Mouse (Mus musculus): ENCODE measurements around the gene Ncoa5. TPM values are rescaled to one million over a fixed set of nuclear protein-coding genes. Genes with fewer than 3 reads are reported as not detected.

The Ncoa5 gene
- total and polyA plus RNA-seq, 2 experiments, result 4.3 to 11.5 TPM

GRCm38 (mm10) chr2:164952448-164952847 is 82.2 kb downstream of the Ncoa5 start:
- no peak for DNase-seq (ENCODE audit: extremely low read depth, low read depth, low spot score)
- Histone ChIP-seq H3K4me3 (ENCODE audit: insufficient read depth, low read depth, low read length) (no peak overlapping the region), H3K36me3 (ENCODE audit: control insufficient read depth, insufficient read depth, low read length) (no peaks in the 10 kb centered on the region)

DNA sequence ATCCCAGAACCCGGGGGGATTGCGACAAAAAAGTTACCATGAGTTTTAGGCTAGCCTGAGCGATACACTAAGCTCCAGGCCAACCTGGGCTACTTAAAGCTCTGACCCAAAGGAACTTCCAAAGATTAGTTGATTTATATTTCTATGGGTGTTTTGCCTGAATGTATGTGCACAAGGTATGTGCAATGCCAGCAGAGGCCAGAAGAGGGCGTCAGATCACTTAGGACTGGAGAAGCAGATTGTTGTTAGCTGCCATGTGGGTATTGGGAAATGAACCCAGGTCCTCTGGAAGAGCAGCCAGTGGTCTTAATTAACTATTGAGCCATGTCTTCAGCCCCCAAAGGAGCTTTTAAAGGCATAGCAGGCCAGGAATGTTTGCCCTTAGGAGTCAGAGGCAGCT is 82.9 kb downstream of the Ncoa5 start:
- peaks cover 16% of the 10 kb centered on the region for H3K27me3 ChIP-seq (ENCODE audit: control insufficient read depth, insufficient read depth, low read length)
- WGBS, result 82% methylated on average over 4 of the region's 4 CpGs
- TF ChIP-seq POLR2A (IDR thresholded peaks at IDR 0.05; ENCODE audit: extremely low read depth, insufficient read depth, low read length), result no peak
- TF ChIP-seq CTCF (IDR thresholded peaks at IDR 0.05; ENCODE audit: low read depth, low read length), result peak; percentile 25; the same call in 1 of the 2 replicates
- no peaks in the 10 kb centered on the region for H3K79me2 ChIP-seq (ENCODE audit: control insufficient read depth, insufficient read depth, low read length)
- H3K4me3 ChIP-seq (ENCODE audit: insufficient read depth, low read depth, low read length), result no peak overlapping the region
- H3K9ac ChIP-seq (ENCODE audit: low read depth, low read length), result no peak overlapping the region
- no peak for DNase-seq (ENCODE audit: extremely low read depth, low read depth, low spot score)
- H3K4me1 ChIP-seq (ENCODE audit: control insufficient read depth, insufficient read depth, low read length), result no peaks in the 10 kb centered on the region
- no peak overlapping the region for H3K27ac ChIP-seq (replicated peaks; ENCODE audit: insufficient read depth, low read depth, low read length)
- no peaks in the 10 kb centered on the region for H3K36me3 ChIP-seq (ENCODE audit: control insufficient read depth, insufficient read depth, low read length)

More at GRCm38 (mm10) chr2:164952448-164952847, 82.2 kb downstream of the Ncoa5 start:
- H3K9ac ChIP-seq (ENCODE audit: low read depth, low read length), result no peak overlapping the region
- TF ChIP-seq CTCF (IDR thresholded peaks at IDR 0.05; ENCODE audit: low read depth, low read length) (no peak; the same call in 1 of the 2 replicates), POLR2A (IDR thresholded peaks at IDR 0.05; ENCODE audit: extremely low read depth, insufficient read depth, low read length) (no peak)
- H3K27me3 ChIP-seq (ENCODE audit: control insufficient read depth, insufficient read depth, low read length), result peaks cover 16% of the 10 kb centered on the region
- no peak overlapping the region for H3K27ac ChIP-seq (replicated peaks; ENCODE audit: insufficient read depth, low read depth, low read length)
- no peaks in the 10 kb centered on the region for H3K79me2 ChIP-seq (ENCODE audit: control insufficient read depth, insufficient read depth, low read length)
- WGBS, result 39% methylated on average over 13 of the region's 13 CpGs
- no peaks in the 10 kb centered on the region for H3K4me1 ChIP-seq (ENCODE audit: control insufficient read depth, insufficient read depth, low read length)

DNA sequence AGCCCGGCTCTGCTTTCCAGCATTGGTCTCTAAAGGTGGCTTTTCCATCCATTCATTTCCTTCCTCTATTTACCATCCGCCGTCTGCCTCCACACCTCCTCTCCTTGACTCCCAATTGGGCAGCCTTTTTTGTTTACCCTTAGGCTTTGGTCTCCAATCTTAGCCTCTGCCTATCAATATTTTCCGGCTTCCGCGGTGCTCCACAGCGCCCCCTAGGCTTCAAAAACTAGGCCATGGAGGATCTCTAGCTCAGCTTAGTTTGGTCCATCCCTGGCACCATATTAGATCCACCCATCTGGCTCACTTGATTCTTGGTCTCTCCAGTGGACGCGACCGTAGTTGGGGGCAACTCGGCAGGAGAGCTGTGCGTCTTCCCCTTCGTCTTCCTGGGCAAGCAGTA is 84.2 kb downstream of the Ncoa5 start:
- H3K4me1 ChIP-seq (ENCODE audit: control insufficient read depth, insufficient read depth, low read length), result no peaks in the 10 kb centered on the region
- H3K36me3 ChIP-seq (ENCODE audit: control insufficient read depth, insufficient read depth, low read length), result no peaks in the 10 kb centered on the region
- WGBS, result 24% methylated on average over 13 of the region's 13 CpGs
- peak; percentile 10 for DNase-seq (ENCODE audit: extremely low read depth, low read depth, low spot score)
- no peak overlapping the region for H3K9ac ChIP-seq (ENCODE audit: low read depth, low read length)
- TF ChIP-seq POLR2A (IDR thresholded peaks at IDR 0.05; ENCODE audit: extremely low read depth, insufficient read depth, low read length) (no peak), CTCF (IDR thresholded peaks at IDR 0.05; ENCODE audit: low read depth, low read length) (peak; percentile 62)
- H3K79me2 ChIP-seq (ENCODE audit: control insufficient read depth, insufficient read depth, low read length), result no peaks in the 10 kb centered on the region
- no peak overlapping the region for H3K27ac ChIP-seq (replicated peaks; ENCODE audit: insufficient read depth, low read depth, low read length)
- peaks cover 16% of the 10 kb centered on the region for H3K27me3 ChIP-seq (ENCODE audit: control insufficient read depth, insufficient read depth, low read length)
- H3K4me3 ChIP-seq (ENCODE audit: insufficient read depth, low read depth, low read length), result no peak overlapping the region

Other genes with a start within 250 kb of the Ncoa5 start
- 10.8 and 12.6 TPM in 2 replicates for gene Snx21, start 249.0 kb downstream of the Ncoa5 start, total RNA-seq (2014; rRNA removed)
- 14.4 and 14.6 TPM in 2 replicates for gene Snx21, start 249.0 kb downstream of the Ncoa5 start, polyA plus RNA-seq (2012; rRNA removed)
- 19.4 and 25.8 TPM in 2 replicates for gene Acot8, start 230.0 kb downstream of the Ncoa5 start, total RNA-seq (2014; rRNA removed)
- 46.1 and 53.2 TPM in 2 replicates for gene Acot8, start 230.0 kb downstream of the Ncoa5 start, polyA plus RNA-seq (2012; rRNA removed)
- 0.83 and 1.1 TPM in 2 replicates for gene Zswim3, start 229.8 kb downstream of the Ncoa5 start, total RNA-seq (2014; rRNA removed)
- gene Zswim3, start 229.8 kb downstream of the Ncoa5 start, polyA plus RNA-seq (2012; rRNA removed), result 0.73 and 0.82 TPM in 2 replicates
- 0.55 and 0.81 TPM in 2 replicates for gene Zswim1, start 212.2 kb downstream of the Ncoa5 start, total RNA-seq (2014; rRNA removed)
- 3.2 and 4.4 TPM in 2 replicates for gene Zswim1, start 212.2 kb downstream of the Ncoa5 start, polyA plus RNA-seq (2012; rRNA removed)
- 0.18 TPM in 1 of 2 replicates, not detected in the other for gene Spata25, start 206.3 kb downstream of the Ncoa5 start, total RNA-seq (2014; rRNA removed)
- gene Spata25, start 206.3 kb downstream of the Ncoa5 start, polyA plus RNA-seq (2012; rRNA removed), result not detected in 2 replicates
- gene Ctsa, start 202.0 kb downstream of the Ncoa5 start, total RNA-seq (2014; rRNA removed), result 112 and 135 TPM in 2 replicates
- gene Ctsa, start 202.0 kb downstream of the Ncoa5 start, polyA plus RNA-seq (2012; rRNA removed), result 164 and 279 TPM in 2 replicates
- 1.6 and 2.3 TPM in 2 replicates for gene Neurl2, start 201.4 kb downstream of the Ncoa5 start, total RNA-seq (2014; rRNA removed)
- 4.5 and 5.6 TPM in 2 replicates for gene Neurl2, start 201.4 kb downstream of the Ncoa5 start, polyA plus RNA-seq (2012; rRNA removed)
- 21.7 and 22.1 TPM in 2 replicates for gene Pltp, start 177.2 kb downstream of the Ncoa5 start, total RNA-seq (2014; rRNA removed)
- gene Pltp, start 177.2 kb downstream of the Ncoa5 start, polyA plus RNA-seq (2012; rRNA removed), result 49.7 and 92.8 TPM in 2 replicates
- 9.1 and 12.9 TPM in 2 replicates for gene Pcif1, start 155.6 kb downstream of the Ncoa5 start, total RNA-seq (2014; rRNA removed)
- 20.2 and 21.3 TPM in 2 replicates for gene Pcif1, start 155.6 kb downstream of the Ncoa5 start, polyA plus RNA-seq (2012; rRNA removed)
- gene Zfp335, start 123.1 kb downstream of the Ncoa5 start, total RNA-seq (2014; rRNA removed), result 2.4 and 4.0 TPM in 2 replicates
- 13.5 and 18.9 TPM in 2 replicates for gene Zfp335, start 123.1 kb downstream of the Ncoa5 start, polyA plus RNA-seq (2012; rRNA removed)
- gene Mmp9, start 94.1 kb downstream of the Ncoa5 start, total RNA-seq (2014; rRNA removed), result 0.20 and 0.65 TPM in 2 replicates
- gene Mmp9, start 94.1 kb downstream of the Ncoa5 start, polyA plus RNA-seq (2012; rRNA removed), result 0.55 and 0.70 TPM in 2 replicates
- gene Slc12a5, start 74.1 kb downstream of the Ncoa5 start, total RNA-seq (2014; rRNA removed), result 0.46 and 0.54 TPM in 2 replicates
- 0.85 and 1.1 TPM in 2 replicates for gene Slc12a5, start 74.1 kb downstream of the Ncoa5 start, polyA plus RNA-seq (2012; rRNA removed)
- 0.74 and 1.7 TPM in 2 replicates for gene Cd40, start 20.8 kb upstream of the Ncoa5 start, total RNA-seq (2014; rRNA removed)
- 0.37 and 1.0 TPM in 2 replicates for gene Cd40, start 20.8 kb upstream of the Ncoa5 start, polyA plus RNA-seq (2012; rRNA removed)
- gene 1700025C18Rik, start 55.9 kb upstream of the Ncoa5 start, total RNA-seq (2014; rRNA removed), result not detected in 2 replicates
- not detected in 2 replicates for gene 1700025C18Rik, start 55.9 kb upstream of the Ncoa5 start, polyA plus RNA-seq (2012; rRNA removed)
- under 0.01 TPM in 1 of 2 replicates, not detected in the other for gene Cdh22, start 200.0 kb upstream of the Ncoa5 start, total RNA-seq (2014; rRNA removed)
- not detected in 2 replicates for gene Cdh22, start 200.0 kb upstream of the Ncoa5 start, polyA plus RNA-seq (2012; rRNA removed)

Measured in liver, adult 2 months (tissue).